Mouse (Mus musculus) heart, embryonic 10.5 days (tissue): ENCODE results near the gene Impg1. TPM values are rescaled to one million over a fixed set of nuclear protein-coding genes. Genes with fewer than 3 reads are reported as not detected.

Experiments used
- DNase-seq: peaks from one replicate; pipeline ENCODE4 v3.0.0-alpha.2; 2017; ENCODE audit warnings: low spot score
- H3K27ac ChIP-seq: fragments of 300-500 bp; sonication (generic); 2 replicates; pipeline ENCODE4 v1.5.1; 2016; ENCODE audit warnings: mild to moderate bottlenecking
- H3K27me3 ChIP-seq: fragments of 300-500 bp; sonication (generic); 2 replicates; pipeline ENCODE4 v1.6.1; 2016; ENCODE audit warnings: mild to moderate bottlenecking; ENCODE audit not compliant: poor library complexity, insufficient read depth, severe bottlenecking
- H3K36me3 ChIP-seq: fragments of 300-500 bp; sonication (generic); 2 replicates; pipeline ENCODE4 v1.6.1; 2016; ENCODE audit warnings: mild to moderate bottlenecking, moderate library complexity
- H3K4me1 ChIP-seq: fragments of 300-500 bp; sonication (generic); 2 replicates; pipeline ENCODE4 v1.6.1; 2016; ENCODE audit warnings: mild to moderate bottlenecking
- H3K4me3 ChIP-seq: fragments of 300-500 bp; sonication (generic); 2 replicates; pipeline ENCODE4 v1.5.1; 2016; ENCODE audit warnings: mild to moderate bottlenecking, moderate library complexity
- H3K9me3 ChIP-seq: fragments of 300-500 bp; sonication (generic); 2 replicates; pipeline ENCODE4 v1.6.1; 2016; ENCODE audit warnings: mild to moderate bottlenecking, moderate library complexity
- WGBS: fragments of 180-500 bp; shearing (Covaris S2); methylation state at CpG from one replicate; pipeline ENCODE4 v1.1.7; 2016; 5-methylcytosine and 5-hydroxymethylcytosine counted together
- polyA plus RNA-seq: library from polyadenylated mRNA; unstranded; fragments of >200 nt; fragmentation: Nextera tagmentation; extraction: Ambion mirVana; gene quantifications from 2 replicates; pipeline ENCODE4 v1.2.1, GENCODE M21; 2016

Impg1 gene
- polyA plus RNA-seq, 1 experiment from 2014 or later: not detected

DNA sequence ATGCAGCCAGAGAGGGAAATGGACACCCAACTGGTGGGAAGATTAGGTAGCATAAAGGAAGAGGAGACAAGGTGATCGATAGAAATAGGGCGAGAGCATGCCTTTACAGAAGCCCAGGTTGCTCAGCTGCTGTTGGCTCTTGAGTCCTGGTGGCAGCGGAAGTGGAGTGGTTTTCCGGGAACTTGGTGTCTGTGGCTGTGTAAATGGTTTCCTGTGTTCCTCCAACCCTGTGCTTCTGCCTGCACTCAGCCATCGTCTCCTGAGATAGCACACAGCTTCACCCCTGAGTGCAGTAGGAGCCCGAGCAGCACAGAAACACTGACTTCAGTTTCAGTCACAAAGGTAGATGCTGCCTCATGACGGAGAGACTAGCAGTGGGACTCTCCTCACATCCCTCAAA, 198.8 kb downstream of the Impg1 start:
- H3K9me3 ChIP-seq: no peaks in the 10 kb centered on the region
- H3K36me3 ChIP-seq: peaks cover 14% of the 10 kb centered on the region
- no peak overlapping the region for H3K4me3 ChIP-seq
- H3K4me1 ChIP-seq: peaks cover 11% of the 10 kb centered on the region
- WGBS: 74% methylated on average over 7 of the region's 7 CpGs
- DNase-seq: no peak
- no peak overlapping the region for H3K27ac ChIP-seq
- no peaks in the 10 kb centered on the region for H3K27me3 ChIP-seq

DNA sequence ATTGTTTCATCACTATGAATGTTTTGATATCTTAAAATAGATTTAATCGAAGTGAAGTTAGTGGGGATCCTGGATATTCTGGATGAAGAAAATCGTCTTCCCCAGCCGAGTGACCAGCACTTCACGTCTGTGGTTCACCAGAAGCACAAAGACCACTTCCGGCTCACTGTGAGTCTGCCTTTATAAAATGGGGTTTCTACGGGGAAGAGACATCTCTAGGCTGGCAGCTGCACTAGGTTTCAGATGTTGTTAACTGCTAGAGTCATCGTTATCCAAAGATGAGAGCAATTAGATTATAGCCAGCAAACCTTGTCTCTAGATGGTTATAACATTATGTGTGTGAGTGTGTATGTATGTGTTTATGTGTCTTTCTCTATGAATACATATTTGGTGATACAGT, 199.2 kb downstream of the Impg1 start:
- no peak overlapping the region for H3K4me3 ChIP-seq
- no peaks in the 10 kb centered on the region for H3K9me3 ChIP-seq
- H3K36me3 ChIP-seq: peaks cover 14% of the 10 kb centered on the region
- peaks cover 11% of the 10 kb centered on the region for H3K4me1 ChIP-seq
- no peak for DNase-seq
- WGBS: 86% methylated on average over 7 of the region's 7 CpGs
- H3K27ac ChIP-seq: no peak overlapping the region
- H3K27me3 ChIP-seq: no peaks in the 10 kb centered on the region
